Mouse (Mus musculus): ENCODE results near the gene Srpx2. TPM values are rescaled to one million over a fixed set of nuclear protein-coding genes. Genes with fewer than 3 reads are reported as not detected.

The Srpx2 gene
- total and polyA plus RNA-seq, 2 experiments from 2014 or later, result 1.6 to 1.7 TPM

DNA sequence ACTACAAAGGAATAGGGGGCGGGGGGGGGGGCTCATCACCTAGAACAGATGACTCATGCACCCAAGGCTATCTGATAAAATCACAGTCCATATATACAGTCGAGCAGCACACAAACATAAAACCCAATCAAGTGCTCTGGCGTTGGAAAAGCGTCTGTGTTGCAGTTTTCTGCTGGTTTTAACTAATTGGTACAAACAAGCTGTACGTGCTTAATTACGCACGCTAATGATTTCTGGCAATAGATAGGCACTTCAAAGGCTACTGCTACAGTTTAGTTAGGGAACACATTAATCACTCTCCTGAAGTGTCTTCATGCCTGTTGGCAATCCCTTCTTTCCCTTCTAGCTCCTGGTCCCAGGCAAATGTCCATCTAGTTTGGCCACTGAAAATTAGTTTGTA is 46.4 kb downstream of the Srpx2 start:
- H3K27ac ChIP-seq, result no peak overlapping the region
- no peaks in the 10 kb centered on the region for H3K9me3 ChIP-seq (ENCODE audit: low read length)
- H3K27me3 ChIP-seq (ENCODE audit: insufficient read depth, low read length), result no peaks in the 10 kb centered on the region
- no peaks in the 10 kb centered on the region for H3K4me1 ChIP-seq (ENCODE audit: insufficient read depth, low read length)
- H3K4me2 ChIP-seq (ENCODE audit: low read depth, low read length), result no peak overlapping the region
- no peak for TF ChIP-seq CTCF (IDR thresholded peaks at IDR 0.05; ENCODE audit: low read depth)
- WGBS, result 65% methylated on average over 7 of the region's 7 CpGs
- DNase-seq (ENCODE audit: low spot score) (no peak), ATAC-seq (no peak)
- no peaks in the 10 kb centered on the region for H3K36me3 ChIP-seq (ENCODE audit: insufficient read depth, low read length)
- no peak overlapping the region for H3K4me3 ChIP-seq (ENCODE audit: low read length)
- H3K9ac ChIP-seq (replicated peaks; ENCODE audit: low read length), result no peak overlapping the region

DNA sequence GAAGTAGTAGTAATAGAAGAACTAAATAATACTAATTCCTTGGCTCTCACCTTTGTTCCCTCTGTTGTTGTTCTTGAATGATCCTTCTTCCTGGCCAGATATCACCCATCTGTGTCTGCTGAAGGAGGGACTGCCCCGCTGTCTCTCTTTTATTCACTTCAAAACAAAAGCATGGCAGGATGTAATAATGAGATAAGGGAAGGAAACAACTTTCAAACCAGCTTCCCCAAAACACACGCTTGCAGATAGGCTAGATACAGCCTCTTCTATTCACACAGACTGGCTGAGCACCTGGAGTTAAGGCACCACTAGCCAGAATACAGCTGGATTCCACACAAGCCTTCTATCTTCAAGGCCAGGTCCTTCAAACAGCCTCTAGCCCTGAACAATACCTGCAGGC is 52.4 kb downstream of the Srpx2 start:
- DNase-seq (ENCODE audit: low spot score), result no peak
- Histone ChIP-seq H3K4me2 (ENCODE audit: low read depth, low read length) (no peak overlapping the region), H3K9ac (replicated peaks; ENCODE audit: low read length) (no peak overlapping the region), H3K9me3 (ENCODE audit: low read length) (no peaks in the 10 kb centered on the region), H3K36me3 (ENCODE audit: insufficient read depth, low read length) (no peaks in the 10 kb centered on the region), H3K4me3 (ENCODE audit: low read length) (no peak overlapping the region), H3K4me1 (ENCODE audit: insufficient read depth, low read length) (no peaks in the 10 kb centered on the region), H3K27me3 (ENCODE audit: insufficient read depth, low read length) (no peaks in the 10 kb centered on the region), H3K27ac (no peak overlapping the region)
- WGBS, result 68% methylated on average over 2 of the region's 2 CpGs
- ATAC-seq, result no peak
- TF ChIP-seq CTCF (IDR thresholded peaks at IDR 0.05; ENCODE audit: low read depth), result no peak

DNA sequence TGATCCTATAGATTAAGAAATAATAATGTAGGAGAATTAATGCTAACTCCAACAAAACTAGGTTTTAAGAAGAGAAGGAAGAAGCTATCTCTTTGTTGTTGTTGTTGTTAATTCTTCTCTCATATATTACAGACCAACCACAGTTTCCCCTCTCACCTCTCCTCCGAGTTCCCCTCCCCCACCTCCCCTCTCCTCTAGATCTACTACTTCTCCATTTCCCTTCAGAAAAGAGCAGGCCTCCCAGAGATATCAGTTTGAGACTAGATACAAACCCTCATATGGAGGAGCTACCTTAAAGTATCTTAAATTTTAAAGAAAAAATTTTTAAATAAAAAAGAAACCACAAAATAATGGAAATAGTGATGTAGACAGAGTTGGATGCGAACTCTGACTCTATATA is 56.4 kb downstream of the Srpx2 start:
- DNase-seq (ENCODE audit: low spot score), result no peak
- no peak overlapping the region for H3K9ac ChIP-seq (replicated peaks; ENCODE audit: low read length)
- ATAC-seq, result no peak
- H3K4me1 ChIP-seq (ENCODE audit: insufficient read depth, low read length), result no peaks in the 10 kb centered on the region
- no peak for TF ChIP-seq CTCF (IDR thresholded peaks at IDR 0.05; ENCODE audit: low read depth)
- no peak overlapping the region for H3K4me2 ChIP-seq (ENCODE audit: low read depth, low read length)
- H3K27ac ChIP-seq, result no peak overlapping the region
- 75% methylated on average over 2 of the region's 2 CpGs for WGBS
- H3K9me3 ChIP-seq (ENCODE audit: low read length), result no peaks in the 10 kb centered on the region
- no peak overlapping the region for H3K4me3 ChIP-seq (ENCODE audit: low read length)
- no peaks in the 10 kb centered on the region for H3K36me3 ChIP-seq (ENCODE audit: insufficient read depth, low read length)
- no peaks in the 10 kb centered on the region for H3K27me3 ChIP-seq (ENCODE audit: insufficient read depth, low read length)

DNA sequence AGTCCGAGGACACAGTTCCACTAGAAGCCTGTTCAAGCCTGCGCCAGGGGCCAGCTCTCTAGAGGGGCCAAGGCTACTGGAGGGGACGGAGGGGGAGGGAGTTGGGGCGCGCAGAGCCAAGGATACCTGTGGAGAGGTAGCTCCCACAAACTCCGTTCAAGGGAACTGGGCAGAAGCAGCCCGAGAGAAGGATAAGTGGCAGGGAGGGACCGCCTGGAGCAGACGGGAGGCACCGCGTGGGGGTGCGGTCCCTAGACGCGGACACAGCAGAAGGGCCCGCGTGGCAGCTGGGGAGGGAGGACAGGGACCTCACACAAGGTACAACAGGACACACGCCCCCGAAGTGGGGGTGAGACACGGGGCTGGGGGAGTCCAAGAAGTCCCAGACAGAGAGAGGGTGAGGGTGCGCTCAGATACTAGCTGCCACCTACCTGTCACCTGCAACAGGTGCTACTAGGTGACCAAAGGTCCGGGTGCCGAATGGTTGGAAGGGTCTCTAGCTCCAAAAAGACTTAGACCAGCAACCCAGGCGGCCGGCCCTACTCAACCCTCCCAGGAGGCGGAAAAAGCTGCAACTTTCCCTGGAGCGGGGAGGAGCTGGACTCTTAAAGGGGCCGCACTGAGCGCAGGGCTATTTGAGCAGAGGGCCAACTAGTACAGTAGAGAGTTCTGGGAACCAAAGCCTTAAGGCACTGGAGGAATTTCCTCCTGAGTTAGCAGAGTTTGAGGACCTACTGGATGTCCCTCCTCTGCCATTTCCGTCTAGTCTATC is 73.2 kb downstream of the Srpx2 start, which contains the start of gene Sytl4:
TSS of gene Sytl4 (minus strand) at position 582 of the 772 bp plus-strand sequence.
- DNase-seq (ENCODE audit: low spot score), result peak; percentile 2
- Histone ChIP-seq H3K4me1 (ENCODE audit: insufficient read depth, low read length) (no peaks in the 10 kb centered on the region), H3K36me3 (ENCODE audit: insufficient read depth, low read length) (no peaks in the 10 kb centered on the region), H3K4me2 (ENCODE audit: low read depth, low read length) (peak within 1 kb of the TSS; percentile 61), H3K27ac (no peak within 1 kb of the TSS), H3K4me3 (ENCODE audit: low read length) (peak within 1 kb of the TSS; percentile 31), H3K9ac (replicated peaks; ENCODE audit: low read length) (no peak within 1 kb of the TSS), H3K9me3 (ENCODE audit: low read length) (no peaks in the 10 kb centered on the region), H3K27me3 (ENCODE audit: insufficient read depth, low read length) (no peaks in the 10 kb centered on the region)
- no peak for ATAC-seq
- WGBS, result 24% methylated on average over 29 of the region's 29 CpGs
- TF ChIP-seq CTCF (IDR thresholded peaks at IDR 0.05; ENCODE audit: low read depth), result no peak

Other genes starting within 250 kb of the Srpx2 start
- 41.4 and 47.9 TPM in 2 replicates for gene Pcdh19, start 219.4 kb upstream of the Srpx2 start, total RNA-seq (2014; rRNA removed)
- gene Pcdh19, start 219.4 kb upstream of the Srpx2 start, polyA plus RNA-seq (2015; fragmentation: Nextera tagmentation; extraction: Ambion mirVana), result 19.7 and 20.9 TPM in 2 replicates
- not detected in 2 replicates for gene Tnmd, start 57.4 kb upstream of the Srpx2 start, total RNA-seq (2014; rRNA removed)
- gene Tnmd, start 57.4 kb upstream of the Srpx2 start, polyA plus RNA-seq (2015; fragmentation: Nextera tagmentation; extraction: Ambion mirVana), result 1.1 and 1.2 TPM in 2 replicates
- 149 and 156 TPM in 2 replicates for gene Tspan6, start 10.0 kb upstream of the Srpx2 start, total RNA-seq (2014; rRNA removed)
- 262 and 267 TPM in 2 replicates for gene Tspan6, start 10.0 kb upstream of the Srpx2 start, polyA plus RNA-seq (2015; fragmentation: Nextera tagmentation; extraction: Ambion mirVana)
- gene Sytl4, start 73.4 kb downstream of the Srpx2 start, total RNA-seq (2014; rRNA removed), result 0.89 and 1.9 TPM in 2 replicates
- gene Sytl4, start 73.4 kb downstream of the Srpx2 start, polyA plus RNA-seq (2015; fragmentation: Nextera tagmentation; extraction: Ambion mirVana), result 0.46 and 0.91 TPM in 2 replicates
- 86.0 and 99.2 TPM in 2 replicates for gene Cstf2, start 150.8 kb downstream of the Srpx2 start, total RNA-seq (2014; rRNA removed)
- 49.5 and 49.6 TPM in 2 replicates for gene Cstf2, start 150.8 kb downstream of the Srpx2 start, polyA plus RNA-seq (2015; fragmentation: Nextera tagmentation; extraction: Ambion mirVana)

Measured in hindbrain, postnatal 0 days (tissue).